Mouse (Mus musculus): Measurements from ENCODE around the gene P2ry14.

DNA sequence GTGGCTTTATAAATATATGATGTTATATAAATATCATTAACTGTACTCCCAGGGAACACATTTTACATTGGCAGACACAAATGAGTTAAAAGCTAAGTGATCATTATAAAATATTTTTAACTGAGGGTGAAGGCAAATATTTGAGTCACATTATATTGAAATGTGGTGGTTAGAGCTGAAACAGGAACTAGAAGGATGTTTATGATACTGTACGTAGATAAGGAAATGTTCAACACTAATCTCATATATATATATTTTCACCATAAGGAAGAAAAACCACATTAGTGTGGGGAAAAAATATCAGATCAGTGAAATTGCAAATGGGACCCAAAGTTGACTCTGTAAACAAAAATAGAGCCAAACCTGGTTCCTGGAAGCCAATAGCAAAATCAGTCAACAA, 7.0 kb upstream of the P2ry14 start:
- TF ChIP-seq CTCF (IDR thresholded peaks at IDR 0.05 in 2 of 3, conservative IDR thresholded peaks at IDR 0.05 in 1 of 3; ENCODE audit: control insufficient read depth in 1 of 3, insufficient read depth in 1 of 3, low read depth in 2 of 3, low read length in 3 of 3, poor library complexity in 1 of 3, severe bottlenecking in 1 of 3) = no peak
- TF ChIP-seq USF1 (IDR thresholded peaks at IDR 0.05; ENCODE audit: low read depth, low read length) = no peak
- no peak for TF ChIP-seq POLR2A (IDR thresholded peaks at IDR 0.05; ENCODE audit: control insufficient read depth in 1 of 2, insufficient read depth in 1 of 2, low read depth in 1 of 2, low read length in 2 of 2, poor library complexity in 1 of 2)
- TF ChIP-seq EP300 (IDR thresholded peaks at IDR 0.05; ENCODE audit: low read depth in 1 of 2, low read length in 2 of 2) = no peak
- TF ChIP-seq RCOR1 (IDR thresholded peaks at IDR 0.05; ENCODE audit: low read depth, low read length) = no peak
